Mouse (Mus musculus): Measurements from ENCODE around the gene Hist1h2ah. TPM values are rescaled to one million over a fixed set of nuclear protein-coding genes. Genes with fewer than 3 reads are reported as not detected.
"Not testable (repeated sequence)": the region's sequence is repeated elsewhere in the genome, so short reads cannot be mapped to it uniquely, and the experiment has no call there.

Hist1h2ah gene
- total and polyA plus RNA-seq, 2 experiments = 1.8 TPM; not detected in 1

- Histone ChIP-seq H3K36me3 (ENCODE audit: control insufficient read depth, insufficient read depth, low read length) (no peaks in the 10 kb centered on the region), H3K4me3 (ENCODE audit: insufficient read depth, low read depth, low read length) (peak overlapping the region; percentile 39; the same call in 1 of the 2 replicates), H3K27ac (replicated peaks; ENCODE audit: insufficient read depth, low read depth, low read length) (no peak overlapping the region), H3K9ac (ENCODE audit: low read depth, low read length) (peak overlapping the region; percentile 57; the same call in 1 of the 2 replicates), H3K4me1 (ENCODE audit: control insufficient read depth, insufficient read depth, low read length) (peaks cover 11% of the 10 kb centered on the region), H3K27me3 (ENCODE audit: control insufficient read depth, insufficient read depth, low read length) (no peaks in the 10 kb centered on the region), H3K79me2 (ENCODE audit: control insufficient read depth, insufficient read depth, low read length) (no peaks in the 10 kb centered on the region)
- peak; percentile 35 for TF ChIP-seq CTCF (IDR thresholded peaks at IDR 0.05; ENCODE audit: low read depth, low read length)
- TF ChIP-seq POLR2A (IDR thresholded peaks at IDR 0.05; ENCODE audit: extremely low read depth, insufficient read depth, low read length) = no peak
- peak; percentile 73 for DNase-seq (ENCODE audit: extremely low read depth, low read depth, low spot score)
- 3% methylated on average over 13 of the region's 14 CpGs for whole genome bisulfite sequencing
Observed at GRCm38 (mm10) chr13:22043503-22044431, 8.4 kb upstream of the Hist1h2ah start.

GRCm38 (mm10) chr13:22042568-22043502 is 7.5 kb upstream of the Hist1h2ah start, which contains the start of the genes Hist1h2ag and Hist1h2bj:
TSS of gene Hist1h2ag (minus strand) at chr13:22042944.
TSS of gene Hist1h2bj (plus strand) at chr13:22043214.
- peak; percentile 42; the same call in 1 of the 2 replicates for TF ChIP-seq POLR2A (IDR thresholded peaks at IDR 0.05; ENCODE audit: extremely low read depth, insufficient read depth, low read length)
- WGBS = under 1% methylated on average over 53 of the region's 80 CpGs
- H3K36me3 ChIP-seq (ENCODE audit: control insufficient read depth, insufficient read depth, low read length); H3K79me2 ChIP-seq (ENCODE audit: control insufficient read depth, insufficient read depth, low read length); H3K27me3 ChIP-seq (ENCODE audit: control insufficient read depth, insufficient read depth, low read length): not testable (repeated sequence)
- peak; percentile 99 for DNase-seq (ENCODE audit: extremely low read depth, low read depth, low spot score)
- Histone ChIP-seq H3K4me1 (ENCODE audit: control insufficient read depth, insufficient read depth, low read length) (peaks cover 11% of the 10 kb centered on the region), H3K4me3 (ENCODE audit: insufficient read depth, low read depth, low read length) (peak within 1 kb of the TSS; percentile 60), H3K9ac (ENCODE audit: low read depth, low read length) (peak within 1 kb of the TSS; percentile 57; the same call in 1 of the 2 replicates), H3K27ac (replicated peaks; ENCODE audit: insufficient read depth, low read depth, low read length) (peak within 1 kb of the TSS; percentile 74; the same call in 1 of the 2 replicates)

DNA sequence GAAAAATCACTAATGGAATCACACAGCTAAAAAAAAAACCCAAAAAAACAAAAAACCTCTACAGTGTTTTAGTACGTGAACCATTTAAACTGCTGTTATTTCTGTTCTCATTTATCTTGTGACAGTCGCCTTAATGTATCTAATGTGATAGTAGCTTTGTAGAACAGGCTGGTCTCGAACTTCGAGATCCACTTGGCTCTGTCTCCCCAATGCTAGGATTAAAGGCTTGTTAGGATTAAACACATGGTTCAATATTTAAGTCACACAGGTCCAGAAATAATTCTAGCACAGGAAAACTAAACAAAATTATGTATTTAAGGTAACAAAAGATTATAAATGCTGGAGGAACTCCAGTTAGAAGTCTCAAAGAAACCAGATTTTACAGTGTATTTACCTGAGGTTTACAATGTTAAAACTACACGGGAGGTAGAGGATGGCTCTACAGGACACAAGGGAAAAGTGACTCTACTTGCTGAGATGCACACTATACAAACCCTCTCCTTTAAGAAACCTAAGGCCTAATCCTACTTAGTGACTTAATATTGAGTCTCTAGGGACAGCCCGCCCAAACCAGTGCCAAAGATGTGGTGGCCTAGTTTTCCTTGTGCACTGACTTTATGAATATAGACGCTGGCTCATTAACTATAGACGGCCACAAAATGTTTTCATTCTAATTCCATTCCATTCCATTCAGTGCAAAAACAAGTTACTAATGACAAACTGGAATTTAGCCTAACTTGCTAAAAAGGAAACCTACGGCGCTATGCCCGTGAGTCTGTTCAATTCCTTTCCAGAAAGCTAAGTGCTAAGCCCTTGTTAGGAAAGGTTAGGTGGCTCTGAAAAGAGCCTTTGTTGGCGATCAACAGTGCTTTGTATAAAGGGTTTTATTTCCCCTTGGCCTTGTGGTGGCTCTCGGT is 6.5 kb upstream of the Hist1h2ah start:
- no peaks in the 10 kb centered on the region for H3K27me3 ChIP-seq (ENCODE audit: control insufficient read depth, insufficient read depth, low read length)
- 0 out of 2 replicates have a peak overlapping the region, but pooled peaks have one; percentile 16 for H3K4me3 ChIP-seq (ENCODE audit: insufficient read depth, low read depth, low read length)
- DNase-seq (ENCODE audit: extremely low read depth, low read depth, low spot score) = no peak
- no peak overlapping the region for H3K9ac ChIP-seq (ENCODE audit: low read depth, low read length)
- no peaks in the 10 kb centered on the region for H3K36me3 ChIP-seq (ENCODE audit: control insufficient read depth, insufficient read depth, low read length)
- H3K27ac ChIP-seq (replicated peaks; ENCODE audit: insufficient read depth, low read depth, low read length) = peak overlapping the region; percentile 74; the same call in 1 of the 2 replicates
- 19% methylated on average over 13 of the region's 13 CpGs for WGBS
- H3K4me1 ChIP-seq (ENCODE audit: control insufficient read depth, insufficient read depth, low read length) = peaks cover 11% of the 10 kb centered on the region
- TF ChIP-seq CTCF (IDR thresholded peaks at IDR 0.05; ENCODE audit: low read depth, low read length) (no peak), POLR2A (IDR thresholded peaks at IDR 0.05; ENCODE audit: extremely low read depth, insufficient read depth, low read length) (no peak)
- no peaks in the 10 kb centered on the region for H3K79me2 ChIP-seq (ENCODE audit: control insufficient read depth, insufficient read depth, low read length)

DNA sequence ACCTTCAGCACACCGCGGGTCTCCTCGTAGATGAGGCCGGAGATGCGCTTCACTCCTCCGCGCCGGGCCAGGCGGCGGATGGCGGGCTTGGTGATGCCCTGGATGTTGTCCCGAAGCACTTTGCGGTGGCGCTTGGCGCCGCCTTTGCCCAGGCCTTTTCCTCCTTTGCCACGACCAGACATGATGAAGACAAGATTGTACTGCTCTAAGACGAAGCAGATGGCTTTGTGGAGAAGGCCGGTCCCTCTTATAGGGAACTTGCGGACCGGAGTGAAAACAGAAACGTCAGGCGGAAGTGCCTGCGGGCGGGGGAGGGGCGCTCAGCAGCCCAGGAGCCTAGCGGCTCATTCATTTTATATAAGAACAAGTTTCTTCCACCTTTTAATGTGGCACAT is 5.8 kb upstream of the Hist1h2ah start, which contains the start of gene Hist1h4i:
Gene Hist1h4i (minus strand): TSS at position 221 of the 395 bp plus-strand sequence.
- Histone ChIP-seq H3K4me3 (ENCODE audit: insufficient read depth, low read depth, low read length) (peak within 1 kb of the TSS; percentile 61), H3K9ac (ENCODE audit: low read depth, low read length) (peak within 1 kb of the TSS; percentile 0), H3K27ac (replicated peaks; ENCODE audit: insufficient read depth, low read depth, low read length) (peak within 1 kb of the TSS; percentile 74; the same call in 1 of the 2 replicates), H3K4me1 (ENCODE audit: control insufficient read depth, insufficient read depth, low read length) (peaks cover 14% of the 10 kb centered on the region)
- not testable (repeated sequence) for H3K27me3 ChIP-seq (ENCODE audit: control insufficient read depth, insufficient read depth, low read length); H3K36me3 ChIP-seq (ENCODE audit: control insufficient read depth, insufficient read depth, low read length); H3K79me2 ChIP-seq (ENCODE audit: control insufficient read depth, insufficient read depth, low read length)
- DNase-seq (ENCODE audit: extremely low read depth, low read depth, low spot score) = peak; percentile 81
- peak; percentile 86 for TF ChIP-seq POLR2A (IDR thresholded peaks at IDR 0.05; ENCODE audit: extremely low read depth, insufficient read depth, low read length)
- 1% methylated on average over 23 of the region's 27 CpGs for WGBS
